Mouse (Mus musculus) spleen, adult 2 months (tissue): Measurements from ENCODE around the gene Slc25a42.

Source experiments
- CTCF ChIP-seq: fragments of 200-500 bp; IDR thresholded peaks from 2 replicates; pipeline ENCODE4 v1.5.1; 2011; ENCODE audit warnings: mild to moderate bottlenecking, inconsistent platforms; ENCODE audit not compliant: insufficient read depth, insufficient read length, insufficient replicate concordance; ENCODE audit errors: extremely low read depth
- POLR2A ChIP-seq: fragments of 200-500 bp; IDR thresholded peaks from 2 replicates; pipeline ENCODE4 v1.6.1; 2011; ENCODE audit warnings: low read depth, low read length, inconsistent platforms

GRCm38 (mm10) chr8:70223341-70223740 lies 11.2 kb upstream of the Slc25a42 start:
- peak; percentile 48; the same call in 1 of the 2 replicates for TF ChIP-seq CTCF
- no peak for TF ChIP-seq POLR2A
